Mouse (Mus musculus) C2C12 (cell line): Measurements from ENCODE around the gene Jade1. TPM values are rescaled to one million over a fixed set of nuclear protein-coding genes. Genes with fewer than 3 reads are reported as not detected.

Source experiments
- H3K27me3 ChIP-seq: one replicate; pipeline ENCODE4 v1.6.1; 2011; ENCODE audit not compliant: control insufficient read depth, insufficient read depth, insufficient read length
- H3K36me3 ChIP-seq: one replicate; pipeline ENCODE4 v1.6.1; 2011; ENCODE audit not compliant: control insufficient read depth, insufficient read depth
- H3K4me3 ChIP-seq: one replicate; pipeline ENCODE4 v1.5.1; 2011; ENCODE audit warnings: mild to moderate bottlenecking, control low read depth; ENCODE audit not compliant: poor library complexity, insufficient read depth, severe bottlenecking
- H3K79me2 ChIP-seq: one replicate; pipeline ENCODE4 v1.6.1; 2011; ENCODE audit not compliant: control insufficient read depth, insufficient read depth
- H3K79me3 ChIP-seq: one replicate; pipeline ENCODE4 v1.6.1; 2011; ENCODE audit warnings: low read depth, control low read depth
- H3ac ChIP-seq: one replicate; pipeline ENCODE3; 2011; ENCODE audit warnings: low read depth; ENCODE audit not compliant: control insufficient read depth, insufficient read length
- CEBPB ChIP-seq: IDR thresholded peaks from one replicate; pipeline ENCODE4 v1.6.1; 2011; ENCODE audit warnings: low read depth, mild to moderate bottlenecking, control low read depth, moderate library complexity
- CTCF ChIP-seq: IDR thresholded peaks from one replicate; pipeline ENCODE4 v1.5.1; 2011; ENCODE audit not compliant: control insufficient read depth, insufficient read depth, insufficient read length
- FOSL1 ChIP-seq: IDR thresholded peaks from one replicate; pipeline ENCODE4 v1.8.0; 2011; ENCODE audit warnings: mild to moderate bottlenecking, low read length; ENCODE audit not compliant: poor library complexity, insufficient read depth, severe bottlenecking
- MAX ChIP-seq: IDR thresholded peaks from one replicate; pipeline ENCODE4 v1.6.1; 2011; ENCODE audit warnings: mild to moderate bottlenecking, control low read depth
- MYOD1 ChIP-seq: IDR thresholded peaks from one replicate; pipeline ENCODE4 v1.6.1; 2011; ENCODE audit warnings: low read depth; ENCODE audit not compliant: control insufficient read depth, insufficient read length
- MYOG ChIP-seq: IDR thresholded peaks from one replicate; pipeline ENCODE4 v1.6.1; 2011; ENCODE audit not compliant: control insufficient read depth, insufficient read length; ENCODE audit errors: extremely low read depth
- USF1 ChIP-seq: IDR thresholded peaks from one replicate; pipeline ENCODE4 v1.6.1; 2011; ENCODE audit warnings: low read depth, mild to moderate bottlenecking, control low read depth, moderate library complexity
- polyA plus RNA-seq: library from polyadenylated mRNA; unstranded; fragments of >200 nt; fragmentation: generic; extraction: Trizol; gene quantifications from one replicate; pipeline ENCODE4 v1.2.1, GENCODE M21; 2012; ENCODE audit warnings: missing spikeins

Jade1 gene
- polyA plus RNA-seq, 1 experiment = 25.1 TPM

GRCm38 (mm10) chr3:41589988-41590387 is 34.5 kb downstream of the Jade1 start:
- no peak overlapping the region for H3ac ChIP-seq
- H3K79me3 ChIP-seq = peaks cover 18% of the 10 kb centered on the region
- H3K36me3 ChIP-seq = peaks cover 57% of the 10 kb centered on the region
- TF ChIP-seq USF1 (no peak), MAX (no peak), CEBPB (no peak), CTCF (no peak)
- H3K27me3 ChIP-seq = no peaks in the 10 kb centered on the region
- no peak overlapping the region for H3K4me3 ChIP-seq
- H3K79me2 ChIP-seq = peaks cover 59% of the 10 kb centered on the region

GRCm38 (mm10) chr3:41590695-41591559 is 35.4 kb downstream of the Jade1 start:
- H3ac ChIP-seq = no peak overlapping the region
- peaks cover 50% of the 10 kb centered on the region for H3K79me2 ChIP-seq
- H3K36me3 ChIP-seq = peaks cover 63% of the 10 kb centered on the region
- H3K4me3 ChIP-seq = no peak overlapping the region
- H3K27me3 ChIP-seq = no peaks in the 10 kb centered on the region
- TF ChIP-seq MYOD1 = no peak
- no peak for TF ChIP-seq FOSL1
- TF ChIP-seq MAX = no peak
- TF ChIP-seq CTCF = no peak
- no peak for TF ChIP-seq USF1
- TF ChIP-seq CEBPB = no peak
- no peak for TF ChIP-seq MYOG
- peaks cover 12% of the 10 kb centered on the region for H3K79me3 ChIP-seq

- Histone ChIP-seq H3ac (no peak overlapping the region), H3K79me3 (peaks cover 12% of the 10 kb centered on the region), H3K27me3 (no peaks in the 10 kb centered on the region), H3K36me3 (peaks cover 71% of the 10 kb centered on the region), H3K79me2 (peaks cover 42% of the 10 kb centered on the region), H3K4me3 (no peak overlapping the region)
- TF ChIP-seq MYOD1 (no peak), MAX (no peak), CEBPB (no peak), MYOG (no peak), FOSL1 (no peak), USF1 (no peak), CTCF (no peak)
Observed at GRCm38 (mm10) chr3:41591651-41592170, 36.2 kb downstream of the Jade1 start.

- no peak for TF ChIP-seq MYOG
- TF ChIP-seq MAX = no peak
- no peak for TF ChIP-seq FOSL1
- no peak for TF ChIP-seq CEBPB
- TF ChIP-seq USF1 = no peak
- TF ChIP-seq MYOD1 = no peak
- no peak for TF ChIP-seq CTCF
- Histone ChIP-seq H3K79me3 (peaks cover 6% of the 10 kb centered on the region), H3K79me2 (peaks cover 31% of the 10 kb centered on the region), H3K27me3 (no peaks in the 10 kb centered on the region), H3K4me3 (no peak overlapping the region), H3K36me3 (peaks cover 81% of the 10 kb centered on the region), H3ac (no peak overlapping the region)
Observed at GRCm38 (mm10) chr3:41592805-41593204, 37.3 kb downstream of the Jade1 start.

- Histone ChIP-seq H3K36me3 (peaks cover 89% of the 10 kb centered on the region), H3K79me2 (peaks cover 18% of the 10 kb centered on the region), H3ac (no peak overlapping the region), H3K79me3 (peaks cover 6% of the 10 kb centered on the region), H3K27me3 (no peaks in the 10 kb centered on the region), H3K4me3 (no peak overlapping the region)
- TF ChIP-seq FOSL1 = no peak
- TF ChIP-seq USF1 = no peak
- TF ChIP-seq MAX = no peak
- no peak for TF ChIP-seq CEBPB
- TF ChIP-seq CTCF = no peak
- no peak for TF ChIP-seq MYOD1
- TF ChIP-seq MYOG = no peak
Observed at GRCm38 (mm10) chr3:41594097-41594879, 38.8 kb downstream of the Jade1 start.
